In the genomic region with DNA sequence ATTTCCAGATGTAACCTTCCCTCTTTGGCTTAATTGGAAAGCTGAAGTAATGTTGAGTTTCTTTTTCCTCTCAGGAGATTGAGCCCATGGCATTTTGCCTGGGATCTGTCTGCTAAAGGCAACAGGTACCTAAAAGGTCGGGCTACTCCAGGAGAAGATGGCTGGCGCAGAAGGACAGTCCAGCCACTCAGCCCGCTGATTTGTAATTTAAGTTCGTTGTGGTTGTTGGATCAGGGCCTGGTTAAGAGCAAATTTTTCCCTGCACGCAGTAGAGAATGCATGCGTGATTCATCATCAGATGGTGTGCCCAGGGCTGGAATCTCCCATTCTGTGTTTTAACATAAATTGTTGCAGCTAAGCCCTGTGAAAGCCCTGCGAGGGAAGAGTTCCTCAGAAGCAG, we compare ENCODE assay signal across 10 mouse cellular contexts. TPM values are rescaled to one million over a fixed set of nuclear protein-coding genes. Genes with fewer than 3 reads are reported as not detected.
A peak's percentile ranks its signal among the peaks of the same experiment; 100 is the strongest.
DNase-seq lines count a peak whose midpoint lies in the region; ATAC-seq and TF ChIP-seq lines count a peak whose summit lies in the region.
"Had no signal": no experiment of that assay in that cellular context is flagged by ENCODE, and none has a peak within 500 bp of the region (broad histone marks: within the 10 kb centered on the region; RNA-seq: fewer than 3 reads in every experiment).

No protein-coding gene starts in this region.

- no peaks in the 10 kb centered on the region for H3K27me3 ChIP-seq in heart, embryonic 16.5 days (ENCODE audit: control insufficient read depth, insufficient read depth, low read length)
- no peaks in the 10 kb centered on the region for H3K27me3 ChIP-seq in liver, embryonic 15.5 days
- H3K27me3 ChIP-seq in forebrain, embryonic 12.5 days, result no peaks in the 10 kb centered on the region
- H3K27me3 ChIP-seq in heart, embryonic 11.5 days (ENCODE audit: control insufficient read depth, insufficient read depth, low read length), result no peaks in the 10 kb centered on the region

- TF ChIP-seq POLR2A in olfactory bulb, adult 2 months (IDR thresholded peaks at IDR 0.05; ENCODE audit: insufficient read depth, low read depth, low read length), result no peak

- H3K9ac ChIP-seq in heart, embryonic 16.5 days (ENCODE audit: low read length), result no peak overlapping the region
- H3K9ac ChIP-seq in liver, embryonic 15.5 days, result no peak overlapping the region
- H3K9ac ChIP-seq in forebrain, embryonic 12.5 days, result no peak overlapping the region
- H3K9ac ChIP-seq in heart, embryonic 11.5 days (ENCODE audit: low read depth, low read length), result no peak overlapping the region

- no peak overlapping the region for H3K4me3 ChIP-seq in heart, embryonic 16.5 days (ENCODE audit: low read length)
- no peak overlapping the region for H3K4me3 ChIP-seq in liver, embryonic 15.5 days (replicated peaks)
- H3K4me3 ChIP-seq in olfactory bulb, adult 2 months (ENCODE audit: insufficient read depth, low read depth, low read length), result no peak overlapping the region
- H3K4me3 ChIP-seq in forebrain, embryonic 12.5 days (replicated peaks), result no peak overlapping the region
- no peak overlapping the region for H3K4me3 ChIP-seq in heart, embryonic 11.5 days (ENCODE audit: low read depth, low read length)

- peaks cover 4% of the 10 kb centered on the region; the same call in 1 of the 2 replicates for H3K36me3 ChIP-seq in heart, embryonic 16.5 days (ENCODE audit: control insufficient read depth, insufficient read depth)
- H3K36me3 ChIP-seq in liver, embryonic 15.5 days (replicated peaks), result peaks cover 16% of the 10 kb centered on the region
- H3K36me3 ChIP-seq in forebrain, embryonic 12.5 days (replicated peaks), result peaks cover 10% of the 10 kb centered on the region
- no peaks in the 10 kb centered on the region for H3K36me3 ChIP-seq in heart, embryonic 11.5 days (ENCODE audit: control insufficient read depth, insufficient read depth, low read length)

- DNase-seq in heart, adult 18-20 months, result no peak
- no peak for DNase-seq in liver
- peak; percentile 59 to 65 for DNase-seq in adrenal gland, postnatal 36 days
- DNase-seq: thymus, postnatal 14 days had no signal

- ATAC-seq in heart, embryonic 16.5 days (replicated peaks; ENCODE audit: extremely low read depth, insufficient read depth, low FRiP score), result no peak
- ATAC-seq in liver, embryonic 15.5 days (ENCODE audit: insufficient read depth), result no peak
- no peak for ATAC-seq in forebrain, embryonic 12.5 days (ENCODE audit: low FRiP score)
- ATAC-seq in heart, embryonic 11.5 days (replicated peaks; ENCODE audit: insufficient number of reproducible peaks, low FRiP score, low TSS enrichment), result no peak

- H3K4me1 ChIP-seq in heart, embryonic 16.5 days (ENCODE audit: control insufficient read depth, insufficient read depth, low read length), result peaks cover 38% of the 10 kb centered on the region
- peaks cover 32% of the 10 kb centered on the region for H3K4me1 ChIP-seq in liver, embryonic 15.5 days (replicated peaks)
- H3K4me1 ChIP-seq in olfactory bulb, adult 2 months (ENCODE audit: control insufficient read depth, insufficient read depth, low read length), result peaks cover 42% of the 10 kb centered on the region
- H3K4me1 ChIP-seq in forebrain, embryonic 12.5 days, result peaks cover 13% of the 10 kb centered on the region; the same call in 1 of the 2 replicates
- peaks cover 19% of the 10 kb centered on the region for H3K4me1 ChIP-seq in heart, embryonic 11.5 days (ENCODE audit: control insufficient read depth, insufficient read depth, low read length)

- 70% methylated on average over 7 of the region's 7 CpGs for WGBS in heart, embryonic 16.5 days
- WGBS in liver, embryonic 15.5 days (ENCODE audit: insufficient replicate concordance), result 79% methylated on average over 7 of the region's 7 CpGs
- 30% methylated on average over 7 of the region's 7 CpGs for WGBS in olfactory bulb, adult 2 months
- 93% methylated on average over 7 of the region's 7 CpGs for WGBS in forebrain, embryonic 12.5 days
- 88% methylated on average over 7 of the region's 7 CpGs for WGBS in heart, embryonic 11.5 days (ENCODE audit: insufficient replicate concordance)

- no peak for TF ChIP-seq CTCF in olfactory bulb, adult 2 months (IDR thresholded peaks at IDR 0.05; ENCODE audit: insufficient read depth, low read depth, low read length)

- H3K27ac ChIP-seq in heart, embryonic 16.5 days (ENCODE audit: low read length), result 0 out of 2 replicates have a peak overlapping the region, but pooled peaks have one; percentile 17
- peak overlapping the region; percentile 38; the same call in 1 of the 2 replicates for H3K27ac ChIP-seq in liver, embryonic 15.5 days (replicated peaks)
- peak overlapping the region; percentile 43 for H3K27ac ChIP-seq in olfactory bulb, adult 2 months (ENCODE audit: insufficient read depth, low read depth, low read length)
- no peak overlapping the region for H3K27ac ChIP-seq in forebrain, embryonic 12.5 days
- no peak overlapping the region for H3K27ac ChIP-seq in heart, embryonic 11.5 days (ENCODE audit: low read depth, low read length)
- H3K27ac ChIP-seq: macrophage had no signal

- H3K9me3 ChIP-seq in heart, embryonic 16.5 days (replicated peaks; ENCODE audit: control insufficient read depth, low read length), result no peaks in the 10 kb centered on the region
- no peaks in the 10 kb centered on the region for H3K9me3 ChIP-seq in liver, embryonic 15.5 days (replicated peaks)
- no peaks in the 10 kb centered on the region for H3K9me3 ChIP-seq in forebrain, embryonic 12.5 days
- H3K9me3 ChIP-seq in heart, embryonic 11.5 days (replicated peaks; ENCODE audit: control insufficient read depth, low read length), result no peaks in the 10 kb centered on the region

- H3K4me2 ChIP-seq in heart, embryonic 16.5 days (ENCODE audit: low read depth, low read length), result no peak overlapping the region
- no peak overlapping the region for H3K4me2 ChIP-seq in liver, embryonic 15.5 days
- no peak overlapping the region for H3K4me2 ChIP-seq in forebrain, embryonic 12.5 days
- H3K4me2 ChIP-seq in heart, embryonic 11.5 days, result no peak overlapping the region

RNA-seq across cellular contexts. Expression of gene Pptc7, which starts 19.8 kb away (rescaled TPM):
- polyA plus RNA-seq in heart, embryonic 16.5 days (2015; fragmentation: Nextera tagmentation; extraction: Ambion mirVana), result 15.0 and 15.5 TPM in 2 replicates
- total RNA-seq in heart, adult 18-20 months (2021), result 100 to 1,000 TPM; 112 to 135 TPM
- polyA plus RNA-seq in liver, embryonic 15.5 days (2015; fragmentation: Nextera tagmentation; extraction: Ambion mirVana), result 3.7 TPM in 2 replicates
- total RNA-seq in adrenal gland, postnatal 36 days (2021), result 10 to 100 TPM; 53.2 to 55.4 TPM
- not detected in 2 replicates for polyA plus RNA-seq in olfactory bulb, adult 2 months (2012; ENCODE audit: insufficient read depth, insufficient read length, low replicate concordance, missing spikeins)
- 9.6 and 10.7 TPM in 2 replicates for polyA plus RNA-seq in forebrain, embryonic 12.5 days (2016; fragmentation: Nextera tagmentation; extraction: Ambion mirVana)
- polyA plus RNA-seq in heart, embryonic 11.5 days (2014; fragmentation: Nextera tagmentation; extraction: Ambion mirVana), result 10.2 and 12.3 TPM in 2 replicates

RNA-seq across cellular contexts. Expression of gene Tctn1, which starts 39.7 kb away (rescaled TPM):
- 2.9 and 3.2 TPM in 2 replicates for polyA plus RNA-seq in heart, embryonic 16.5 days (2015; fragmentation: Nextera tagmentation; extraction: Ambion mirVana)
- total RNA-seq in heart, adult 18-20 months (2021), result 1 to 10 TPM; 2.8 to 4.9 TPM
- 0.73 and 0.89 TPM in 2 replicates for polyA plus RNA-seq in liver, embryonic 15.5 days (2015; fragmentation: Nextera tagmentation; extraction: Ambion mirVana)
- total RNA-seq in adrenal gland, postnatal 36 days (2021), result 10 to 100 TPM; 12.0 to 16.2 TPM
- not detected in 2 replicates for polyA plus RNA-seq in olfactory bulb, adult 2 months (2012; ENCODE audit: insufficient read depth, insufficient read length, low replicate concordance, missing spikeins)
- 4.4 and 5.5 TPM in 2 replicates for polyA plus RNA-seq in forebrain, embryonic 12.5 days (2016; fragmentation: Nextera tagmentation; extraction: Ambion mirVana)
- 1.7 and 2.2 TPM in 2 replicates for polyA plus RNA-seq in heart, embryonic 11.5 days (2014; fragmentation: Nextera tagmentation; extraction: Ambion mirVana)

RNA-seq across cellular contexts. Expression of gene Rad9b, which starts 50.1 kb away (rescaled TPM):
- polyA plus RNA-seq in heart, embryonic 16.5 days (2015; fragmentation: Nextera tagmentation; extraction: Ambion mirVana), result 8.1 and 11.0 TPM in 2 replicates
- total RNA-seq in heart, adult 18-20 months (2021), result 1 to 10 TPM in 1 of 2 experiments, under 1 TPM in 1; 0.52 to 2.1 TPM
- 2.6 and 3.0 TPM in 2 replicates for polyA plus RNA-seq in liver, embryonic 15.5 days (2015; fragmentation: Nextera tagmentation; extraction: Ambion mirVana)
- total RNA-seq in adrenal gland, postnatal 36 days (2021), result 1 to 10 TPM; 2.2 to 3.4 TPM
- not detected in 2 replicates for polyA plus RNA-seq in olfactory bulb, adult 2 months (2012; ENCODE audit: insufficient read depth, insufficient read length, low replicate concordance, missing spikeins)
- 12.7 and 15.8 TPM in 2 replicates for polyA plus RNA-seq in forebrain, embryonic 12.5 days (2016; fragmentation: Nextera tagmentation; extraction: Ambion mirVana)
- polyA plus RNA-seq in heart, embryonic 11.5 days (2014; fragmentation: Nextera tagmentation; extraction: Ambion mirVana), result 4.5 and 5.0 TPM in 2 replicates

RNA-seq across cellular contexts. Expression of gene Vps29, which starts 50.2 kb away (rescaled TPM):
- polyA plus RNA-seq in heart, embryonic 16.5 days (2015; fragmentation: Nextera tagmentation; extraction: Ambion mirVana), result 198 and 200 TPM in 2 replicates
- 100 to 1,000 TPM in 1 of 2 experiments, 10 to 100 TPM in 1; 99.3 to 111 TPM for total RNA-seq in heart, adult 18-20 months (2021)
- polyA plus RNA-seq in liver, embryonic 15.5 days (2015; fragmentation: Nextera tagmentation; extraction: Ambion mirVana), result 87.8 and 103 TPM in 2 replicates
- 100 to 1,000 TPM; 141 to 165 TPM for total RNA-seq in adrenal gland, postnatal 36 days (2021)
- polyA plus RNA-seq in olfactory bulb, adult 2 months (2012; ENCODE audit: insufficient read depth, insufficient read length, low replicate concordance, missing spikeins), result 225 TPM in 1 of 2 replicates, not detected in the other
- polyA plus RNA-seq in forebrain, embryonic 12.5 days (2016; fragmentation: Nextera tagmentation; extraction: Ambion mirVana), result 174 and 186 TPM in 2 replicates
- 241 and 245 TPM in 2 replicates for polyA plus RNA-seq in heart, embryonic 11.5 days (2014; fragmentation: Nextera tagmentation; extraction: Ambion mirVana)

Comparison
In these comparisons a context has a peak if more than half of its experiments do, and no peak if none do; other contexts are left out.
1. H3K27ac ChIP-seq: peak in heart, embryonic 16.5 days (single experiment), liver, embryonic 15.5 days (single experiment) and olfactory bulb, adult 2 months (single experiment); none in forebrain, embryonic 12.5 days (single experiment) and heart, embryonic 11.5 days (single experiment).
2. DNase-seq: peak in adrenal gland, postnatal 36 days (2 of 2); none in heart, adult 18-20 months (0 of 2) and liver (single experiment).